23 mouse cellular contexts compared by ENCODE assay signal in the genomic region with DNA sequence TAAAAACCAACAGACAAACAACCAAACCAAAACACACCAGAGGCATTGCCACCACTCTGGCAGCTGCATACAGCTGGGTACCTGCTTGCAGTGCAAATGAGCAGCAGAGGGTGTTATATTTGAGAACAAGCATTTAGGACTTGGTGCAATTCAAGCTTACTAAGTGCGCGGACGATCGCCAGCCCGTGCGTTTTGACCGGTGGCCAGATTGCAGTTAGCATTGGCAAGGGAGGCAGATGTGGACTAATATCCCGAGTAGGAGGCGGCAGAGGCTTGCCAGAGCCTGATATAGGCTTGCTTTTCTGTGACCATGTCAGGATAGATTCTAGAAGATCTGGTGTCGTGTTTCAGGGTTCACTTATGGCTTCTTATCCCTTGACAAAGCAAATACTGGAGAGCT. TPM values are rescaled to one million over a fixed set of nuclear protein-coding genes. Genes with fewer than 3 reads are reported as not detected.
DNase-seq lines count a peak whose midpoint lies in the region; ATAC-seq lines count a peak whose summit lies in the region.
"Had no signal": no experiment of that assay in that cellular context is flagged by ENCODE, and none has a peak within 500 bp of the region (broad histone marks: within the 10 kb centered on the region; RNA-seq: fewer than 3 reads in every experiment).

No protein-coding gene starts in this region.

- no peak for ATAC-seq in midbrain, embryonic 16.5 days
- ATAC-seq in midbrain, embryonic 13.5 days: no peak
- ATAC-seq in hindbrain, embryonic 13.5 days (ENCODE audit: low FRiP score): no peak
- ATAC-seq: forebrain, embryonic 14.5 days; midbrain, embryonic 15.5 days had no signal

- no peak overlapping the region for H3K9ac ChIP-seq in midbrain, embryonic 16.5 days (ENCODE audit: low read depth, low read length)
- H3K9ac ChIP-seq in midbrain, embryonic 13.5 days (replicated peaks): no peak overlapping the region
- no peak overlapping the region for H3K9ac ChIP-seq in hindbrain, embryonic 13.5 days
- H3K9ac ChIP-seq: heart, embryonic 15.5 days; hindbrain, embryonic 12.5 days; midbrain, embryonic 15.5 days; neural tube, embryonic 15.5 days had no signal

- peak; percentile 48 for DNase-seq in gastrocnemius, adult 18-20 months (ENCODE audit: low spot score)
- DNase-seq in gastrocnemius, postnatal 4 days (ENCODE audit: low spot score in 2 of 2): no peak
- peak; percentile 35 for DNase-seq in gastrocnemius, postnatal 10 days
- no peak for DNase-seq in kidney, postnatal 10 days
- DNase-seq: adrenal gland, postnatal 25 days; cerebellum, adult 2 months; kidney, adult 9 months; kidney, postnatal 36 days; left cerebral cortex, postnatal 4 days; lung, adult 18-20 months; right cerebral cortex, postnatal 4 days; thymus, postnatal 14 days had no signal

- H3K4me2 ChIP-seq in midbrain, embryonic 16.5 days (ENCODE audit: low read length): no peak overlapping the region
- no peak overlapping the region for H3K4me2 ChIP-seq in midbrain, embryonic 13.5 days (replicated peaks)
- H3K4me2 ChIP-seq in hindbrain, embryonic 13.5 days: no peak overlapping the region
- H3K4me2 ChIP-seq: heart, embryonic 15.5 days; hindbrain, embryonic 12.5 days; liver, embryonic 11.5 days; midbrain, embryonic 15.5 days; neural tube, embryonic 15.5 days had no signal

- H3K36me3 ChIP-seq in midbrain, embryonic 16.5 days (ENCODE audit: control insufficient read depth, insufficient read depth, low read length): no peaks in the 10 kb centered on the region; the same call in 1 of the 2 replicates
- peaks cover 23% of the 10 kb centered on the region for H3K36me3 ChIP-seq in midbrain, embryonic 13.5 days
- H3K36me3 ChIP-seq in hindbrain, embryonic 13.5 days: peaks cover 36% of the 10 kb centered on the region

- no peak overlapping the region for H3K4me3 ChIP-seq in midbrain, embryonic 16.5 days (ENCODE audit: low read depth, low read length)
- no peak overlapping the region for H3K4me3 ChIP-seq in midbrain, embryonic 13.5 days (replicated peaks)
- H3K4me3 ChIP-seq in hindbrain, embryonic 13.5 days: no peak overlapping the region
- H3K4me3 ChIP-seq: heart, embryonic 15.5 days; hindbrain, embryonic 12.5 days; left cerebral cortex, adult 2 months; megakaryocyte, embryonic 14.5 days; midbrain, embryonic 15.5 days; neural tube, embryonic 15.5 days had no signal

- H3K27ac ChIP-seq in midbrain, embryonic 16.5 days (ENCODE audit: low read length): peak overlapping the region; percentile 5; the same call in 1 of the 2 replicates
- H3K27ac ChIP-seq in midbrain, embryonic 13.5 days: no peak overlapping the region
- H3K27ac ChIP-seq in hindbrain, embryonic 13.5 days: no peak overlapping the region
- H3K27ac ChIP-seq: heart, embryonic 15.5 days; hindbrain, embryonic 12.5 days; left cerebral cortex, adult 2 months; midbrain, embryonic 15.5 days; neural tube, embryonic 15.5 days had no signal

- H3K4me1 ChIP-seq in midbrain, embryonic 16.5 days (ENCODE audit: control insufficient read depth, insufficient read depth, low read length): 0 out of 2 replicates have a peak, but pooled peaks cover 3% of the 10 kb centered on the region
- H3K4me1 ChIP-seq in midbrain, embryonic 13.5 days (replicated peaks): peaks cover 9% of the 10 kb centered on the region; the same call in 1 of the 2 replicates
- H3K4me1 ChIP-seq in hindbrain, embryonic 13.5 days (replicated peaks): peaks cover 9% of the 10 kb centered on the region
- H3K4me1 ChIP-seq: heart, embryonic 15.5 days; neural tube, embryonic 15.5 days had no signal

- H3K27me3 ChIP-seq in midbrain, embryonic 16.5 days (ENCODE audit: control insufficient read depth, insufficient read depth, low read depth, low read length): no peaks in the 10 kb centered on the region
- H3K27me3 ChIP-seq in midbrain, embryonic 13.5 days: no peaks in the 10 kb centered on the region
- no peaks in the 10 kb centered on the region for H3K27me3 ChIP-seq in hindbrain, embryonic 13.5 days
- H3K27me3 ChIP-seq: heart, embryonic 15.5 days; hindbrain, embryonic 12.5 days; megakaryocyte, embryonic 14.5 days; midbrain, embryonic 15.5 days; neural tube, embryonic 15.5 days had no signal

- 86% methylated on average over 10 of the region's 10 CpGs for WGBS in midbrain, embryonic 16.5 days
- WGBS in midbrain, embryonic 13.5 days: 89% methylated on average over 10 of the region's 10 CpGs
- WGBS in hindbrain, embryonic 13.5 days: 87% methylated on average over 10 of the region's 10 CpGs

- H3K9me3 ChIP-seq in midbrain, embryonic 16.5 days (replicated peaks; ENCODE audit: control insufficient read depth, low read length, poor library complexity, severe bottlenecking): no peaks in the 10 kb centered on the region
- no peaks in the 10 kb centered on the region for H3K9me3 ChIP-seq in midbrain, embryonic 13.5 days
- H3K9me3 ChIP-seq in hindbrain, embryonic 13.5 days: 0 out of 2 replicates have a peak, but pooled peaks cover 3% of the 10 kb centered on the region
- H3K9me3 ChIP-seq: heart, embryonic 15.5 days; hindbrain, embryonic 12.5 days; megakaryocyte, embryonic 14.5 days; midbrain, embryonic 15.5 days; neural tube, embryonic 15.5 days had no signal

RNA-seq across cellular contexts. Expression of gene Mta3, which starts 52.1 kb away (rescaled TPM):
- total RNA-seq in gastrocnemius, adult 18-20 months (2021): 1 to 10 TPM; 7.9 to 8.4 TPM
- 10 to 100 TPM; 20.0 to 20.9 TPM for total RNA-seq in gastrocnemius, postnatal 4 days (2021)
- 27.2 and 34.5 TPM in 2 replicates for polyA plus RNA-seq in midbrain, embryonic 16.5 days (2015; fragmentation: Nextera tagmentation; extraction: Ambion mirVana)
- polyA plus RNA-seq in midbrain, embryonic 13.5 days (2015; fragmentation: Nextera tagmentation; extraction: Ambion mirVana): 26.6 and 28.4 TPM in 2 replicates
- total RNA-seq in gastrocnemius, postnatal 10 days (2021): 10 to 100 TPM; 13.5 to 17.0 TPM
- 30.5 and 33.3 TPM in 2 replicates for polyA plus RNA-seq in hindbrain, embryonic 13.5 days (2015; fragmentation: Nextera tagmentation; extraction: Ambion mirVana)

Comparison
In these comparisons a context has a peak if more than half of its experiments do, and no peak if none do; other contexts are left out.
1. DNase-seq: peak in gastrocnemius, adult 18-20 months (single experiment) and gastrocnemius, postnatal 10 days (single experiment); none in gastrocnemius, postnatal 4 days (0 of 2) and kidney, postnatal 10 days (single experiment).